Mouse (Mus musculus): ENCODE measurements at regions not wholly inside any gene's neighbourhood (a gene's known extent, or its start where the extent isn't known, plus 50 kb on each side); places are given as distances from the start of the nearest gene placed in this dataset. TPM values are rescaled to one million over a fixed set of nuclear protein-coding genes. Genes with fewer than 3 reads are reported as not detected.

Small RNAs in the stretch of these regions (microRNA-seq; reads per million reads assigned to microRNA genes)
- gene Gm44319 = not detected

Measured in midbrain, embryonic 10.5 days (tissue).